Mouse (Mus musculus) kidney, postnatal 36 days (tissue): ENCODE results near the gene Rtp4.

Source experiments
- DNase-seq, 2 experiments: peaks; one replicate each; pipeline ENCODE4 v3.0.0; 2021 to 2022; ENCODE audit warnings: mixed read lengths in 2 of 2

Gene Rtp4

DNA sequence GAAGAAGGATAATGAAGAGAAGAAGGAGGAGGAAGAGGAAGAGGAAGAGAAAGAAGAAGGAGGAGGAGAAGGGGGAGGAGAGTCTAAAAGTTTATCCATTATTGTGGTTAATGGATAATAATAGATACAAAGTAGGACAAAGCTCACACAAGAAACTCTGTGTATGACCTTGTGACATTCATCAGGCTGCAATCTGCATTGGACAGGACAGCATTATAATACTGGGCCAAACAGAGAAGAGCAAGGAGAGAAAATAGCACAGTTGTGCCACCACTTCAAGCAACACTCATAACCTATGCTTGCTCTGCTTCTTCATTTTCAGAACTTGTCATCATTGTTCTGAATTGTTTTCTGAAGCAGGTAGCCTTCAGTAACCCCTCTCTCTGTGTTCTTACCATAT, 72.4 kb downstream of the Rtp4 start:
- no peak for DNase-seq

DNA sequence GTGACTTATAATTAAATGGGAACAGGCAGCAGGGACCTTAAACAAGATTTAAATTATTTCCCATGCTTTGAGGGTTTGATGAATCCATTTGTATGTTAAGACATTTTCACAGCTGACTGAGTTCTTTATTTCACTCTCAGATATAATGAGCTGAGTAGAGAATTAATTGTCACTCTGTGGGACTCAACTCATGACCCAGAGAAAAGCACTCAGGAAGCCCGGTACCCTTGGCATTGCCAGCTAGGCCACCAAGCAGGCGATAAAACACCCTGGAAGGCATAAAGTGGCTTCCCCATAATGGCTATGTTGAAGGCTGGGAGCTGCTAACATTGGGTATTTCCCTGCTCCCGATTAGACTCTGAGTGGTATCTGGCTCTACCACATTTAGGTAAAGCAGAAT, 76.6 kb downstream of the Rtp4 start:
- no peak for DNase-seq

- DNase-seq: no peak
Measured at GRCm38 (mm10) chr16:23597968-23598367, 77.9 kb downstream of the Rtp4 start.

- DNase-seq: no peak
Measured at GRCm38 (mm10) chr16:23606220-23606619, 86.1 kb downstream of the Rtp4 start.

- DNase-seq: no peak
Measured at GRCm38 (mm10) chr16:23606651-23607050, 86.6 kb downstream of the Rtp4 start.

GRCm38 (mm10) chr16:23607911-23608410, 87.9 kb downstream of the Rtp4 start:
- DNase-seq: peak; percentile 16 to 31

- peak; percentile 73 to 74 for DNase-seq
Measured at GRCm38 (mm10) chr16:23609748-23610185, 89.7 kb downstream of the Rtp4 start.

GRCm38 (mm10) chr16:23624205-23624604, 104.1 kb downstream of the Rtp4 start:
- no peak for DNase-seq

DNA sequence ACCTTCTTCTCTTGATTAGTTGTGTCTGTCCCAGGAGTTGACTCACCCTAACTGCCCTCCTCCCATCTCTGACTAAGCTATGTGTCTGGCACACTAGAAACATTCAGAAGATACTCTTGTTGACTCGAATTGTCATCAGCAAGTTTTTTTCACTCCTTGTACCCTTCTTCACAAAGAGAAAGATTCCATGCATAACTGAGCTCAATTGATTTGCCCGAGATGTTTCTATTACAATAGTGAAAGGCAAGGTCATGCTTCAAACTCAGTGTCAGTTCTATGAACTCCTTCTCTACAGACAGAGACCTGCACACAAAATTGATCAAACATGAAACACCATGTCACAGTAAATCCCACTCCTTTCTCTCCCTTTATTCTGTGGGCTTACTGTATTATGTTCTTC, 111.4 kb downstream of the Rtp4 start:
- DNase-seq: no peak

- DNase-seq: peak in 1 of 2 experiments; percentile 26
Measured at GRCm38 (mm10) chr16:23632681-23633080, 112.6 kb downstream of the Rtp4 start.

GRCm38 (mm10) chr16:23653028-23653427, 132.9 kb downstream of the Rtp4 start:
- no peak for DNase-seq

DNA sequence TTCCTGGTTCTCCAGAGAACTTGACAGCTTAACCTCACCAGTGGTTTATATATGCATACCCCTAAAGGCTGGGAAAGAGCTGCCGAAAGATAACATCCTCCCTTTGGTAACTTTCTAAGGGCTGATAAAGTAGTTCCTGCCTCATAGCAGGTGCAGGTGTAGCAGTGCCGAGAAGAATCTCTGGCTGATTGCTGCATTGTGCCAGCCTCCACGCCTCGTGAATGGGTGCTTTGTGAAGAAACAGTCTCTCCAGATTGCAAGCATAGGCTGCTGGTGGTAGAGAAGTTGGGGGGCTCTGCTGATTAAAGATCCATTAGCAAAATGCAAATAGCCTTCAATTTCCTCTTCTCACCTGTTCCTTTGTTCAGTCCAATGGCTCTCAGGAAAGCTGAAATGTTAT, 133.4 kb downstream of the Rtp4 start:
- no peak for DNase-seq

GRCm38 (mm10) chr16:23659597-23660531, 139.8 kb downstream of the Rtp4 start:
- DNase-seq: no peak
